In genomic region chr8:34431985-34432384, GRCm38 (mm10) we compare ENCODE assay signal across 12 mouse cellular contexts.
"Had no signal": no experiment of that assay in that cellular context is flagged by ENCODE, and none has a peak within 500 bp of the region (broad histone marks: within the 10 kb centered on the region; RNA-seq: fewer than 3 reads in every experiment).

No protein-coding gene starts in this region.

- H3K4me2 ChIP-seq: intestine, embryonic 15.5 days; limb, embryonic 15.5 days; liver, embryonic 12.5 days; neural tube, embryonic 13.5 days had no signal

- H3K9me3 ChIP-seq: intestine, embryonic 15.5 days; limb, embryonic 15.5 days; liver, embryonic 12.5 days; neural tube, embryonic 13.5 days had no signal

- H3K9ac ChIP-seq: intestine, embryonic 15.5 days; limb, embryonic 15.5 days; liver, embryonic 12.5 days; neural tube, embryonic 13.5 days had no signal

- H3K27me3 ChIP-seq: intestine, embryonic 15.5 days; limb, embryonic 15.5 days; liver, embryonic 12.5 days; neural tube, embryonic 13.5 days had no signal

- DNase-seq: kidney, adult 8-10 months; kidney, postnatal 25 days; layer of hippocampus, adult 9-11 months; layer of hippocampus, postnatal 36 days; retina, postnatal 1 day; thymus, postnatal 36 days had no signal

- H3K4me1 ChIP-seq: intestine, embryonic 15.5 days; liver, embryonic 12.5 days had no signal

- H3K36me3 ChIP-seq: intestine, embryonic 15.5 days; limb, embryonic 15.5 days; liver, embryonic 12.5 days; neural tube, embryonic 13.5 days had no signal

- H3K4me3 ChIP-seq: intestine, embryonic 15.5 days; limb, embryonic 15.5 days; liver, embryonic 12.5 days; neural tube, embryonic 13.5 days had no signal

- H3K27ac ChIP-seq: hindbrain, postnatal 0 days; intestine, embryonic 15.5 days; limb, embryonic 15.5 days; liver, embryonic 12.5 days; neural tube, embryonic 13.5 days had no signal

- ATAC-seq: hindbrain, postnatal 0 days; intestine, embryonic 15.5 days; liver, embryonic 12.5 days; midbrain, embryonic 16.5 days had no signal
